In genomic region chr14:75711731-75712130, GRCm38 (mm10) we compare ENCODE assay signal across 16 mouse cellular contexts.
"Had no signal": no experiment of that assay in that cellular context is flagged by ENCODE, and none has a peak within 500 bp of the region (broad histone marks: within the 10 kb centered on the region; RNA-seq: fewer than 3 reads in every experiment).

No protein-coding gene starts in this region.

- H3K4me2 ChIP-seq: neural tube, embryonic 13.5 days; neural tube, embryonic 15.5 days; stomach, embryonic 15.5 days had no signal

- H3K4me3 ChIP-seq: neural tube, embryonic 13.5 days; neural tube, embryonic 15.5 days; stomach, embryonic 15.5 days had no signal

- DNase-seq: retina, postnatal 1 day; right cerebral cortex, adult 18-20 months; right cerebral cortex, postnatal 14 days; right cerebral cortex, postnatal 25 days; right cerebral cortex, postnatal 4 days; spleen, adult 18-20 months; thymus, adult 18-20 months; thymus, adult 2 months; thymus, postnatal 14 days; thymus, postnatal 25 days; thymus, postnatal 36 days; thymus, postnatal 4 days had no signal

- H3K9me3 ChIP-seq: neural tube, embryonic 13.5 days; neural tube, embryonic 15.5 days; stomach, embryonic 15.5 days had no signal

- H3K27ac ChIP-seq: neural tube, embryonic 13.5 days; neural tube, embryonic 15.5 days; stomach, embryonic 15.5 days; stomach, postnatal 0 days had no signal

- H3K27me3 ChIP-seq: neural tube, embryonic 13.5 days; neural tube, embryonic 15.5 days; stomach, embryonic 15.5 days had no signal

- H3K4me1 ChIP-seq: stomach, embryonic 15.5 days had no signal

- H3K9ac ChIP-seq: neural tube, embryonic 13.5 days; neural tube, embryonic 15.5 days; stomach, embryonic 15.5 days had no signal
